Mouse (Mus musculus) liver, adult 2 months (tissue): ENCODE measurements around the gene Fam189a1. TPM values are rescaled to one million over a fixed set of nuclear protein-coding genes. Genes with fewer than 3 reads are reported as not detected.

Source experiments
- DNase-seq: peaks from one replicate; pipeline ENCODE4 v3.0.0-alpha.2; 2011; ENCODE audit warnings: low read depth, low spot score; ENCODE audit errors: extremely low read depth
- H3K27ac ChIP-seq: fragments of 200-500 bp; replicated peaks from 2 replicates; pipeline ENCODE4 v1.5.1; 2012; ENCODE audit warnings: low read depth, mild to moderate bottlenecking, control low read depth, inconsistent platforms, low read length; ENCODE audit not compliant: insufficient read depth
- H3K27me3 ChIP-seq: fragments of 200-500 bp; 2 replicates; pipeline ENCODE4 v1.6.1; 2012; ENCODE audit warnings: mild to moderate bottlenecking, moderate library complexity, low read length, inconsistent platforms; ENCODE audit not compliant: control insufficient read depth, insufficient read depth
- H3K36me3 ChIP-seq: fragments of 200-500 bp; 2 replicates; pipeline ENCODE4 v1.6.1; 2012; ENCODE audit warnings: low read length, inconsistent platforms; ENCODE audit not compliant: control insufficient read depth, insufficient read depth
- H3K4me1 ChIP-seq: fragments of 200-500 bp; 2 replicates; pipeline ENCODE4 v1.6.1; 2011; ENCODE audit warnings: low read length; ENCODE audit not compliant: control insufficient read depth, insufficient read depth
- H3K4me3 ChIP-seq: fragments of 200-500 bp; 2 replicates; pipeline ENCODE4 v1.5.1; 2011; ENCODE audit warnings: low read depth, mild to moderate bottlenecking, control low read depth, low read length, moderate library complexity; ENCODE audit not compliant: insufficient read depth
- H3K79me2 ChIP-seq: fragments of 200-500 bp; 2 replicates; pipeline ENCODE4 v1.6.1; 2012; ENCODE audit warnings: inconsistent platforms, mild to moderate bottlenecking, low read length, moderate library complexity; ENCODE audit not compliant: control insufficient read depth, insufficient read depth
- H3K9ac ChIP-seq: fragments of 200-500 bp; 2 replicates; pipeline ENCODE4 v1.6.1; 2012; ENCODE audit warnings: low read depth, mild to moderate bottlenecking, control low read depth, inconsistent platforms, low read length
- CTCF ChIP-seq: fragments of 200-500 bp; IDR thresholded peaks from 2 replicates; pipeline ENCODE4 v1.5.1; 2011; ENCODE audit warnings: low read depth, low read length, control low read depth
- POLR2A ChIP-seq: fragments of 200-500 bp; IDR thresholded peaks from 2 replicates; pipeline ENCODE4 v1.6.1; 2011; ENCODE audit warnings: low read length, control low read depth; ENCODE audit not compliant: insufficient read depth; ENCODE audit errors: extremely low read depth
- WGBS: fragments of 180-500 bp; shearing (Covaris S2); methylation state at CpG from one replicate; pipeline ENCODE4 v1.1.7; 2018; 5-methylcytosine and 5-hydroxymethylcytosine counted together
- polyA plus RNA-seq: library from polyadenylated mRNA; depleted of rRNA; stranded (reverse); fragments of >200 nt; gene quantifications from 2 replicates; pipeline ENCODE4 v1.2.3, GENCODE M21; 2012
- total RNA-seq: library from RNA; depleted of rRNA; stranded (reverse); fragments of >200 nt; gene quantifications from 2 replicates; pipeline ENCODE4 v1.2.3, GENCODE M21; 2014

The Fam189a1 gene
- total and polyA plus RNA-seq, 2 experiments: 0.32 TPM; not detected in 1

GRCm38 (mm10) chr7:64949910-64950770 is 206.2 kb downstream of the Fam189a1 start:
- TF ChIP-seq CTCF: peak; percentile 64
- no peak for TF ChIP-seq POLR2A
- H3K36me3 ChIP-seq: no peaks in the 10 kb centered on the region
- no peak overlapping the region for H3K4me3 ChIP-seq
- no peak overlapping the region for H3K9ac ChIP-seq
- no peaks in the 10 kb centered on the region for H3K27me3 ChIP-seq
- no peaks in the 10 kb centered on the region for H3K79me2 ChIP-seq
- H3K4me1 ChIP-seq: no peaks in the 10 kb centered on the region
- peak; percentile 8 for DNase-seq
- H3K27ac ChIP-seq: no peak overlapping the region
- WGBS: 33% methylated on average over 12 of the region's 12 CpGs

- TF ChIP-seq CTCF: no peak
- no peak for TF ChIP-seq POLR2A
- no peak for DNase-seq
- 44% methylated on average over 1 of the region's 1 CpGs for WGBS
- no peaks in the 10 kb centered on the region for H3K36me3 ChIP-seq
- H3K27ac ChIP-seq: no peak overlapping the region
- no peaks in the 10 kb centered on the region for H3K79me2 ChIP-seq
- H3K4me1 ChIP-seq: no peaks in the 10 kb centered on the region
- H3K4me3 ChIP-seq: no peak overlapping the region
- H3K9ac ChIP-seq: no peak overlapping the region
- H3K27me3 ChIP-seq: no peaks in the 10 kb centered on the region
Measured at GRCm38 (mm10) chr7:64949465-64949864, 206.9 kb downstream of the Fam189a1 start.

GRCm38 (mm10) chr7:64944686-64945085 is 211.7 kb downstream of the Fam189a1 start:
- H3K9ac ChIP-seq: no peak overlapping the region
- no peak for DNase-seq
- no peaks in the 10 kb centered on the region for H3K36me3 ChIP-seq
- H3K79me2 ChIP-seq: no peaks in the 10 kb centered on the region
- no peaks in the 10 kb centered on the region for H3K4me1 ChIP-seq
- 76% methylated on average over 5 of the region's 5 CpGs for WGBS
- no peaks in the 10 kb centered on the region for H3K27me3 ChIP-seq
- H3K27ac ChIP-seq: no peak overlapping the region
- no peak for TF ChIP-seq CTCF
- no peak for TF ChIP-seq POLR2A
- H3K4me3 ChIP-seq: no peak overlapping the region

GRCm38 (mm10) chr7:64944175-64944574 is 212.2 kb downstream of the Fam189a1 start:
- Histone ChIP-seq H3K27me3 (no peaks in the 10 kb centered on the region), H3K36me3 (no peaks in the 10 kb centered on the region), H3K4me1 (no peaks in the 10 kb centered on the region), H3K79me2 (no peaks in the 10 kb centered on the region), H3K4me3 (no peak overlapping the region), H3K9ac (no peak overlapping the region), H3K27ac (no peak overlapping the region)
- TF ChIP-seq POLR2A: no peak
- TF ChIP-seq CTCF: no peak
- DNase-seq: no peak
- WGBS: 85% methylated on average over 8 of the region's 8 CpGs

- no peak for TF ChIP-seq CTCF
- no peak for TF ChIP-seq POLR2A
- no peak for DNase-seq
- no peak overlapping the region for H3K27ac ChIP-seq
- no peak overlapping the region for H3K4me3 ChIP-seq
- H3K36me3 ChIP-seq: no peaks in the 10 kb centered on the region
- H3K27me3 ChIP-seq: no peaks in the 10 kb centered on the region
- 80% methylated on average over 4 of the region's 4 CpGs for WGBS
- no peaks in the 10 kb centered on the region for H3K4me1 ChIP-seq
- no peaks in the 10 kb centered on the region for H3K79me2 ChIP-seq
- H3K9ac ChIP-seq: no peak overlapping the region
Measured at GRCm38 (mm10) chr7:64936927-64937326, 219.4 kb downstream of the Fam189a1 start.

- WGBS: 56% methylated on average over 3 of the region's 3 CpGs
- no peaks in the 10 kb centered on the region for H3K4me1 ChIP-seq
Measured at GRCm38 (mm10) chr7:64934115-64934514, 222.3 kb downstream of the Fam189a1 start.

More at GRCm38 (mm10) chr7:64934115-64934514, 222.3 kb downstream of the Fam189a1 start:
- no peak for DNase-seq
- H3K4me3 ChIP-seq: no peak overlapping the region
- H3K27me3 ChIP-seq: no peaks in the 10 kb centered on the region
- no peak for TF ChIP-seq CTCF
- TF ChIP-seq POLR2A: no peak
- no peak overlapping the region for H3K27ac ChIP-seq
- H3K9ac ChIP-seq: no peak overlapping the region
- H3K36me3 ChIP-seq: no peaks in the 10 kb centered on the region
- H3K79me2 ChIP-seq: no peaks in the 10 kb centered on the region
